Mouse (Mus musculus): Measurements from ENCODE around the gene Comp. TPM values are rescaled to one million over a fixed set of nuclear protein-coding genes. Genes with fewer than 3 reads are reported as not detected.
A peak's percentile ranks its signal among the peaks of the same experiment; 100 is the strongest.

The Comp gene
- total and polyA plus RNA-seq, 3 experiments: 0.13 to 0.16 TPM; not detected in 1

- peak; percentile 94 for TF ChIP-seq NRF1 (IDR thresholded peaks at IDR 0.05; ENCODE audit: low read depth, low read length)
- TF ChIP-seq CTCF (conservative IDR thresholded peaks at IDR 0.05 in 1 of 2, IDR thresholded peaks at IDR 0.05 in 1 of 2; ENCODE audit: low read depth in 2 of 2, low read length in 2 of 2): no peak
- TF ChIP-seq MYC (IDR thresholded peaks at IDR 0.05; ENCODE audit: low read depth, low read length): no peak
- no peak for TF ChIP-seq USF2 (conservative IDR thresholded peaks at IDR 0.05; ENCODE audit: low read depth, low read length)
- no peak for TF ChIP-seq RAD21 (IDR thresholded peaks at IDR 0.05; ENCODE audit: low read depth, low read length)
- TF ChIP-seq E2F4 (IDR thresholded peaks at IDR 0.05; ENCODE audit: insufficient replicate concordance, low read depth, low read length): no peak
- TF ChIP-seq MXI1 (IDR thresholded peaks at IDR 0.05; ENCODE audit: low read depth, low read length): peak; percentile 46; the same call in 1 of the 2 replicates
- TF ChIP-seq CHD2 (IDR thresholded peaks at IDR 0.05; ENCODE audit: low read length): no peak
- TF ChIP-seq GABPA (IDR thresholded peaks at IDR 0.05; ENCODE audit: insufficient replicate concordance, low read depth, low read length): no peak
- no peak for TF ChIP-seq ZKSCAN1 (IDR thresholded peaks at IDR 0.05; ENCODE audit: borderline replicate concordance, low read depth, low read length)
- peak; percentile 81 for TF ChIP-seq TBP (conservative IDR thresholded peaks at IDR 0.05; ENCODE audit: low read depth, low read length)
- TF ChIP-seq POLR2A (IDR thresholded peaks at IDR 0.05; ENCODE audit: low read depth, low read length): peak; percentile 95
- peak; percentile 54 for TF ChIP-seq HCFC1 (IDR thresholded peaks at IDR 0.05; ENCODE audit: low read depth, low read length)
- TF ChIP-seq UBTF (IDR thresholded peaks at IDR 0.05; ENCODE audit: low read depth, low read length): no peak
- TF ChIP-seq ZMIZ1 (IDR thresholded peaks at IDR 0.05; ENCODE audit: low read depth, low read length): peak; percentile 96
- no peak for TF ChIP-seq JUND (conservative IDR thresholded peaks at IDR 0.05; ENCODE audit: low read depth, low read length)
- 0 out of 2 replicates have a peak, but pooled peaks have one; percentile 44 for TF ChIP-seq MAZ (IDR thresholded peaks at IDR 0.05; ENCODE audit: low read depth, low read length)
- peak; percentile 90 for TF ChIP-seq ELF1 (IDR thresholded peaks at IDR 0.05; ENCODE audit: low read depth, low read length)
- TF ChIP-seq SMC3 (IDR thresholded peaks at IDR 0.05; ENCODE audit: low read depth, low read length): no peak
- TF ChIP-seq USF1 (IDR thresholded peaks at IDR 0.05; ENCODE audit: low read depth, low read length): no peak
Measured at GRCm38 (mm10) chr8:70353194-70353817, 20.1 kb upstream of the Comp start, which contains the start of gene Upf1 (continued).

- no peak for TF ChIP-seq TCF12 (IDR thresholded peaks at IDR 0.05; ENCODE audit: low read depth, low read length)
- no peak for TF ChIP-seq MYC (IDR thresholded peaks at IDR 0.05; ENCODE audit: low read depth, low read length)
- no peak for TF ChIP-seq NRF1 (IDR thresholded peaks at IDR 0.05; ENCODE audit: low read depth, low read length)
- no peak for TF ChIP-seq ZKSCAN1 (IDR thresholded peaks at IDR 0.05; ENCODE audit: borderline replicate concordance, low read depth, low read length)
- TF ChIP-seq GABPA (IDR thresholded peaks at IDR 0.05; ENCODE audit: insufficient replicate concordance, low read depth, low read length): no peak
- TF ChIP-seq PAX5 (IDR thresholded peaks at IDR 0.05; ENCODE audit: low read length): no peak
- TF ChIP-seq RAD21 (IDR thresholded peaks at IDR 0.05; ENCODE audit: low read depth, low read length): no peak
- no peak for TF ChIP-seq POLR2AphosphoS2 (IDR thresholded peaks at IDR 0.05; ENCODE audit: low read depth, low read length)
- no peak for TF ChIP-seq NELFE (IDR thresholded peaks at IDR 0.05; ENCODE audit: low read depth, low read length)
- H3K79me2 ChIP-seq (replicated peaks; ENCODE audit: control insufficient read depth, extremely low read depth, insufficient read depth, poor library complexity, severe bottlenecking): peaks cover 38% of the 10 kb centered on the region
- dilution Hi-C loops (cut with MboI; ENCODE audit: extremely low pct_ligation_motif_present, extremely low pct_unique_long_range_greater_than_20kb, low sequenced_read_pairs): no loop called here
- H3K9ac ChIP-seq (ENCODE audit: insufficient read depth, low read depth): peak overlapping the region; percentile 55; the same call in 1 of the 2 replicates
- H3K27ac ChIP-seq (ENCODE audit: insufficient read depth, low read depth): no peak overlapping the region
- H3K36me3 ChIP-seq (replicated peaks in 1 of 2; ENCODE audit: control insufficient read depth in 1 of 2, insufficient read depth in 1 of 2, low read length in 1 of 2): peaks cover 6 to 25% of the 10 kb centered on the region in 2 experiments
- H3K4me1 ChIP-seq (ENCODE audit: control insufficient read depth in 1 of 2, insufficient read depth in 2 of 2): peaks cover 27 to 38% of the 10 kb centered on the region in 2 experiments
- peak overlapping the region; percentile 65 for H3K4me2 ChIP-seq (ENCODE audit: insufficient read depth, low read depth, poor library complexity, severe bottlenecking)
- peak overlapping the region; percentile 42 to 90 (median 51) for H3K4me3 ChIP-seq (replicated peaks in 1 of 3; ENCODE audit: low read depth in 2 of 3, low read length in 2 of 3, poor library complexity in 1 of 3)
- in situ Hi-C loops (cut with MboI; ENCODE audit: low pct_ligation_motif_present, low pct_unique_long_range_greater_than_20kb, low sequenced_read_pairs): no loop called here
- no peaks in the 10 kb centered on the region for H3K9me3 ChIP-seq (replicated peaks; ENCODE audit: low read length)
- no peak for DNase-seq (ENCODE audit: extremely low read depth)
- H3K27me3 ChIP-seq (replicated peaks): no peaks in the 10 kb centered on the region
Measured at GRCm38 (mm10) chr8:70354004-70354403, 19.4 kb upstream of the Comp start.

Measured in CH12.LX (cell line).